Mouse (Mus musculus) megakaryocyte-erythroid progenitor cell, adult 5-6 weeks (primary cell): ENCODE measurements around the gene Fgfbp1. TPM values are rescaled to one million over a fixed set of nuclear protein-coding genes. Genes with fewer than 3 reads are reported as not detected.

ENCODE experiments used
- ATAC-seq: replicated peaks from 2 replicates; pipeline ENCODE4 v1.8.0; 2016; ENCODE audit warnings: mild to moderate bottlenecking, inconsistent platforms; ENCODE audit not compliant: severe bottlenecking, poor library complexity, low FRiP score, low TSS enrichment
- total RNA-seq, 2 experiments: library from RNA; stranded (forward) in 1 of 2; stranded (reverse) in 1 of 2; fragments of 200-1000, 215-1000 nt in 1 of 2; fragments of >200 nt in 1 of 2; fragmentation: Nextera tagmentation in 1 of 2; gene quantifications; 2 replicates each; pipeline ENCODE4 v1.2.3; 2014 to 2017

The Fgfbp1 gene
- total RNA-seq (2014; fragmentation: Nextera tagmentation) = not detected in 2 replicates
- not detected in 2 replicates for total RNA-seq (2017)

DNA sequence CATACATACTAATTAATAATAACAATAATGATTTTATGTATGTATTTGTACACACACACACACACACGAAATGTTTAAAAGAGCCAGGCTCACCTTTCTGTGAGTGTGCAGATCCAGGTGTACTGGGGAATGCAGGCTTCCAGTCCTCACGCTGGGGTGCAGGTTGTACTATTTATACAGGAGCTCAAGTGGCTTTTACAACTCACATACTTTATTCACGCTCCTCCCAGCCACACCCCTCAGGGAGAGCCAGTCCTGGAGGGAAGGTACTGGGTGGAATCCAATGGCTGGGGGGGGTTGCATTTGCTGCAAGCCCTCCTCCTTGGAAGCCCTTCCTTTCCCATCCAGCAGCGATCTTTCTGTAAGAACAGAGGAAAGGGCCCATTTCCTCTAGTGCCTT is at the start of gene Fgfbp1:
TSS of gene Fgfbp1 (minus strand) at position 160 of the 400 bp plus-strand sequence.
- ATAC-seq = no peak

GRCm38 (mm10) chr5:43998295-43998989 is 16.9 kb upstream of the Fgfbp1 start:
- no peak for ATAC-seq

DNA sequence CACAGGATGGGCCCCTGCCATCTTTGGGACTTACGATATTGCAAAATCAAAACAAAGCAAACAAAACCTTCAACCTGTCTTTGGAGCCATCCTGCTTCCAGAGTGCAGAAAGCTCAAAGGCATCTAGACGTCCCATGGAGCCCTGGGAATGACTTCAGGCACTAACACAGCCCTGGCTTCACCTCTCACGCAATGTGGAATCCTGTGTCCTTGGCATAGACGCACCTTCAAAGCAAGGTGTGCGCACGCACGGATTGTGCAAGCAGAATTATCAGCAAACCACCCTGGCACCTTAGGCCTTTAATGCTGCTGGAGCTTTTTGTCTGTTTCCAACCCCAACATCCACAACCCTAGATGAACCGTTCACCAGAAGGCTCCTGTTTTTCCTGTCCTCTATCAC is 16.0 kb upstream of the Fgfbp1 start:
- ATAC-seq = no peak

- ATAC-seq = no peak
Measured at GRCm38 (mm10) chr5:43996162-43996561, 14.6 kb upstream of the Fgfbp1 start.

DNA sequence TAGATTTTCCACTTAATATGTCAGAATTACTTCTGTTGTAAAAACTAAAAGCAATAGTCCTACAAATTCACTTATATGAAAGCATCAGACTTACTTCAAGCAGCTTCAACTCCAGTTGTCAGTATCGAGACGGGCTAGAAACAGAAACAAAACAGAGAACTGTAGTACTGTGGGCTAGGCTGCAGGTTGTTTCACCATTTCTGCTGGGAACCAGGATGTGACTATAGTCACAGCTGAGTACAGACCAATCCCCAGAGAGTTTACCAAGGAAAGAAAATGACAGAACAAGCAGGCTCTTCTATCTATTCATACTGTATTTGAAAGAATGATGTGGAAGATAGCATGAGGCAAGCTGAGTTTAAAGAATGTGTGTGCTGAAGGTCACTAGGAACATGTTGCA is 13.4 kb upstream of the Fgfbp1 start:
- no peak for ATAC-seq

- 0 out of 2 replicates have a peak, but pooled peaks have one; percentile 47 for ATAC-seq
Measured at GRCm38 (mm10) chr5:43990316-43990715, 8.7 kb upstream of the Fgfbp1 start.

- no peak for ATAC-seq
Measured at GRCm38 (mm10) chr5:43989017-43989416, 7.4 kb upstream of the Fgfbp1 start.

DNA sequence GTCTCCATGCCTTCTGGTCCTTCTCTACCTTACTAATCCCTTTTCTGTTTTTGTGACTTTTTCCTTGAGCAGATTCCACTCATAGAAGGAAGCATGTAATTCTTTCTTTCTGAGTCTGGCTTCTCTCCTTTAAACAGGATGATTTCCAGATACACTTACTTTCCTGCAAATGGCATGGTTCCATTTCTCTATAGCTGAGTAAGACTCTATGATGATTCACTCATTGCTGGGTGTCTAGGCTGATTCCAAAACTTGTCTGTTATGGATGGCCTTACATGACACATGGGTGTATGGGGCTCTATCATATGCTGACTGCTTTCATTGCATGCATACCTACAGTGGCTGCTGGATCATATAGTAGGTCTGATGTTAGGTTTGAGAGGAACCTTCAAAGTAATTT is 4.6 kb upstream of the Fgfbp1 start:
- ATAC-seq = no peak

GRCm38 (mm10) chr5:43982896-43983295 is 1.3 kb upstream of the Fgfbp1 start:
- ATAC-seq = no peak

GRCm38 (mm10) chr5:43980397-43980796 is 1.2 kb downstream of the Fgfbp1 start:
- no peak for ATAC-seq

GRCm38 (mm10) chr5:43976821-43977561 is 4.6 kb downstream of the Fgfbp1 start:
- no peak for ATAC-seq

- no peak for ATAC-seq
Measured at GRCm38 (mm10) chr5:43974166-43974565, 7.4 kb downstream of the Fgfbp1 start.

GRCm38 (mm10) chr5:43971156-43971555 is 10.4 kb downstream of the Fgfbp1 start:
- ATAC-seq = no peak

DNA sequence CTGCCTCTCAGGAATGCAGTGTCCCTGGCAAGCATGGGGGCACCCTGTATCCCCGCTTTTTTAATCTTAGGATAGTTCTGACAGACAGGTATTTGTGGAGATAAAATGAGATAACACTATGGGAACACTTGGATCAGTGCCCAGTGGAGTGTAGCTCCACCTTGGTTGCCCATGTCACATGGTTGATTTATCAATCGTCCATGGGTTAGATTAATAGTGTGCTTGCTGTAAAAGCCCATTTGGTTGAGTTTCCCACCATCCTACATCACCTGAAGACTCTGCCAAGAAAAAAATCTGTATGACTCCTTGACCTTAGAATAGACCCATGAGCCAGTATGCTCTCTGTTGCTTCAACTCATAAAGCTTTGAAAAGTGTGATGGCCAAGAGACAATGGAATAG is 11.0 kb downstream of the Fgfbp1 start:
- ATAC-seq = no peak

DNA sequence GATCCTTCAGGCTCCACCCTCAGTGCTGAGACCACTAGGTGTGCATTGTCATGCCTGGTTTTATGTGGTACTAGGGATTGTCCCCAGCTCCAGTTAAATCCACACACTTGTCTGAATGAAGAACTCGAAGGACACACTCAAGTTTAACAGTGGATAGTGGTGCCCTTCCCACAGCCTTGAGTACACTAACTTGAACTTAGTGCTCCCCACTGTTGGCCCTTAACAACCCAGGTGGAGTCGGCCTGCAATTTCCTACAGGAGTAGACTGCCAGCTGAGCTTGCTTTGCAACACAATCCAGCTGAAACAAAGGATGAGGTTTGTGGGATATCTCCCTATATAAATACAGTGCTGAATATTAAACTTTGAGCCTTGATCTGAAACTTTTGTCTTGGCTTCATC is 12.9 kb downstream of the Fgfbp1 start:
- no peak for ATAC-seq

DNA sequence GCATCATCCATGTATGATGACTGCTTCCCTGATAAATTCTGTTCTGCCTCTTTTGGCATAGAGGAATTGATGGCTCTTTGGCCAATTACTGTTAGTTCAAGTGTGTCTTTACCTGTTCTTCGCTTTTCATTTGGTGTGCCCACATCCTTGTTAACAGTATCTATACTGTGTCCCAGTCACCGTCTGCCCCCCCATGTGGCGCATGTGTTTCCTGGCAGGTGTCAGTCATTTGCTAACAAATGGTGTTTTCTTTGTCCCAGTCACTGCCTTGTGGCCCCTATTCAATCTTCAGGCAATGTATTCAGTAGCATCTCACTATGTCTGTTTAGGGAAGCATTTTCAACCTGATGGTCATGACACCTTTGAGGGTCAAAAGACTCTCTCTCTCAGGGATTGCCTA is 20.5 kb downstream of the Fgfbp1 start:
- ATAC-seq = no peak

DNA sequence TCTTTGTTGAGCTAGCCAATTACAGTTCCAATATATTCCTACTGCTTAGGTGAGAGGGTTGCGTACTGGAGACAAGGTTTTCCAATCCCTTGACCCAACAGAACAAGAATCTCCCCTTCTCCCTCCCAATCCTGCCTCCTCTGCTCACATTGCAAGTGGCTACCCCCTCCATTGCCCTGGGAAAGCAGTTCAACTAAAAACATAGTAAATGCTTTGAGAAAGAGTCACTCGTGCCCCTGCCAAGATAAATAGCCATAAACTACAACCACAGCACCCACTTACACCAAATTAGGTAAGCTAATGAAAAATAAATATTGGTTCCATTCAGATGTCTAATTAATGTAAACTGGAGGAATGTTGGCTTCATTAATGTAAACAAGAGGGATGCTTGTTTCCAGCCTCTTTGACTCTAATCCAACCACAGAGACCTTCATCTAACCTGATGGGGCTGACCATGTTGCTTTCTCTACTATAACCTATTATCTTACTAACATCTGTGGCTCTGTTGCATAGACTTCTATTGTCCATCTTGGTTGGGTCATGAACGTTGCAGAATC is 21.6 kb downstream of the Fgfbp1 start:
- ATAC-seq = no peak

DNA sequence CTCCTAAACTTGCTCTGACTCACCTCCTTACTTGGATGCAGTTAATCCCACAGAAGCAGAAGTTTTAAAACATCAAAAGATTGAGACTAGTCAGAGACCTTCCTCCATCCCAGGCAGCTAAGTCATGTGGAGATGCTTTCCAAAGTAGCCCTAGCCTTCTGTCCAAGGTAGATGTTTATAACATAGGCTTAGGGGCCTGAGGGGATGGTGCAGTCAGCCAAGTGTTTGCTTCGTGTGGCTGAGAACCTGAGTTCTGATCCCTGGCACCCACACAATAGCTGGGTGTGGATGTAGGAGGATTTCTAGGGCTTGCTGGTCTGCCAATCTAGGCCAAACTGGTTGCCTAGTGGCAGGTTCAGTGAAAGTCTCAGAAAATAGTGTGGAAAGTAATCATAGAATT is 28.3 kb downstream of the Fgfbp1 start:
- ATAC-seq = no peak

DNA sequence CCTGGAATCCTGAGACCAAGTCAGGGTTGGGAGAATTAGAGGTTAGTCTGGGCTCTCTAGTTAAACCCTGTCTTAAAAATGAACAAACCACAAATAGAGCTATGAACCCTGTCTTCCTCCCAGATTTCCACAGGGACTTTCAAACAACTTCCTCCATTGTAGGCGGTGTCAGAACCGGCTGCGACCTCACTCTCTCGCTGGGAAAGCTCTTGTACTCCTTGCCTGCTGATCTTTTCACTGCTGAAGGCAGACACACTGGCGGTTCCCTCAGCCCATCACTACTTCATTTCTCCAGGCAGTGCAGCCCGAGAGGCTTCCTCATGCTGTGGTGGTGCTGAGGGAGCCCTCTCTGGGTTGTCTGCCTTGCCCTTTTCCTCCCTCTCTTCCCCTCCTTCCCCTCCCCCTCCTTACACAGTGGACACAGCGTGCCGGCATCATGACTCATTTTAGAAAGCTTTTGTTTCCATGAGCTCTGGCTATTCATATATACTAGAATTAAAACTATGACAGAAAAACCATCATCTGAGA is 32.8 kb downstream of the Fgfbp1 start:
- ATAC-seq = no peak

- peak; percentile 98 for ATAC-seq
Measured at GRCm38 (mm10) chr5:43948111-43948743, 33.4 kb downstream of the Fgfbp1 start.
